Mouse (Mus musculus) heart, embryonic 16.5 days (tissue): Measurements from ENCODE around the gene Frmpd2. TPM values are rescaled to one million over a fixed set of nuclear protein-coding genes. Genes with fewer than 3 reads are reported as not detected.

Experiments
- polyA plus RNA-seq: library from polyadenylated mRNA; unstranded; fragments of >200 nt; fragmentation: Nextera tagmentation; extraction: Ambion mirVana; gene quantifications from 2 replicates; pipeline ENCODE4 v1.2.1, GENCODE M21; 2015

The Frmpd2 gene
- polyA plus RNA-seq, 1 experiment from 2014 or later, result 0.05 TPM

Other genes with a start within 250 kb of the Frmpd2 start
- gene Mapk8, start 24.5 kb upstream of the Frmpd2 start, polyA plus RNA-seq, result 11.8 and 13.4 TPM in 2 replicates
- gene Ptpn20, start 117.5 kb downstream of the Frmpd2 start, polyA plus RNA-seq, result 0.06 and 0.08 TPM in 2 replicates